8 mouse cellular contexts compared by ENCODE assay signal in the genomic region with DNA sequence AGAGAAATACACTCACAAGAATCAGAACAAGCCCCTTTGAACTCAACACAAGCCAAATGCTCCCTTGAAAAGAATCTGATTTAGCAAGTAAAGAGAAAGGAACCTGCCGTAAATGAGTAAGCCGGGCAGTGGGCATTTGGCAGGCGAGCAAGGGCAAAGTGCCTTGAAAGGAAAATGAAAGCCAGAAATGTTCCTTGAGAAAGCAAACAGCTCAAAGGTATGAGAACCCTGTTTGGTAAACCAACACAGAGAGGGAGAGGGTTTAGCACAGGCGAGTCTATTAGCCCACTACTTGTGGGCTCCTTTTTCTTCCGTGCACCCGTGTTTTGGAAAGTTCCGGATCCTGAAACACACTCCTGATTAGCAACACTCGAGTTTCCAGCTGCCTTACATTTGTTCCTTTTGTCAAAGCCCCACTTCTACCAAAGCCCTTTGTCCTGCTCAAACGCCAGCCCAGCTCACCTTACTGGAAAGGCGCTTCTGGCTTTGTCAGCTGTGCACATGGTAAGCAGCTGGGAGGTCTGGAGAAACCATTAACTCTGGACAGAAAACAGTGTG.
DNase-seq lines count a peak whose midpoint lies in the region; ATAC-seq and TF ChIP-seq lines count a peak whose summit lies in the region.

No protein-coding gene starts in this region.

- intact Hi-C loops in gastrocnemius, postnatal 36 days (cut with DNase I), result no loop called here

- peak overlapping the region; percentile 39 for H3K4me2 ChIP-seq in heart, embryonic 15.5 days
- H3K4me2 ChIP-seq in neural tube, embryonic 15.5 days, result peak overlapping the region; percentile 39

- peak overlapping the region; percentile 66 for H3K4me3 ChIP-seq in E14TG2a.4 (replicated peaks; ENCODE audit: low read length)
- 0 out of 2 replicates have a peak overlapping the region, but pooled peaks have one; percentile 7 for H3K4me3 ChIP-seq in heart, embryonic 15.5 days
- no peak overlapping the region for H3K4me3 ChIP-seq in neural tube, embryonic 15.5 days (replicated peaks)

- no peak for ATAC-seq in heart, embryonic 15.5 days (replicated peaks; ENCODE audit: insufficient number of reproducible peaks, insufficient read depth, low FRiP score, low read depth)
- no peak for ATAC-seq in neural tube, embryonic 15.5 days (ENCODE audit: low FRiP score)

- no peaks in the 10 kb centered on the region for H3K27me3 ChIP-seq in E14TG2a.4 (ENCODE audit: insufficient read depth, low read length)
- no peaks in the 10 kb centered on the region for H3K27me3 ChIP-seq in heart, embryonic 15.5 days
- H3K27me3 ChIP-seq in neural tube, embryonic 15.5 days (replicated peaks), result no peaks in the 10 kb centered on the region

- TF ChIP-seq CTCF in E14TG2a.4 (conservative IDR thresholded peaks at IDR 0.05; ENCODE audit: low read length), result no peak

- H3K9me3 ChIP-seq in E14TG2a.4 (ENCODE audit: low read length), result no peaks in the 10 kb centered on the region
- H3K9me3 ChIP-seq in heart, embryonic 15.5 days (replicated peaks), result no peaks in the 10 kb centered on the region
- H3K9me3 ChIP-seq in neural tube, embryonic 15.5 days (replicated peaks), result no peaks in the 10 kb centered on the region

- H3K9ac ChIP-seq in heart, embryonic 15.5 days, result no peak overlapping the region
- H3K9ac ChIP-seq in neural tube, embryonic 15.5 days (replicated peaks), result 0 out of 2 replicates have a peak overlapping the region, but pooled peaks have one; percentile 18

- DNase-seq in ZHBTc4 (ENCODE audit: low read depth, low spot score) (peak; percentile 41), MN1 (ENCODE audit: low spot score) (no peak)
- DNase-seq in kidney, postnatal 36 days, result peak; percentile 79 to 86
- DNase-seq in cerebellum, adult 9-10 months, result no peak
- no peak for DNase-seq in gastrocnemius, postnatal 36 days

- 56% methylated on average over 10 of the region's 10 CpGs for WGBS in heart, embryonic 15.5 days
- WGBS in neural tube, embryonic 15.5 days, result 23% methylated on average over 10 of the region's 10 CpGs

- H3K36me3 ChIP-seq in E14TG2a.4 (ENCODE audit: insufficient read depth, low read length), result no peaks in the 10 kb centered on the region
- no peaks in the 10 kb centered on the region for H3K36me3 ChIP-seq in heart, embryonic 15.5 days
- no peaks in the 10 kb centered on the region for H3K36me3 ChIP-seq in neural tube, embryonic 15.5 days

- H3K4me1 ChIP-seq in E14TG2a.4 (replicated peaks; ENCODE audit: low read depth, low read length), result peaks cover 49% of the 10 kb centered on the region
- peaks cover 37% of the 10 kb centered on the region for H3K4me1 ChIP-seq in heart, embryonic 15.5 days (replicated peaks)
- peaks cover 72% of the 10 kb centered on the region for H3K4me1 ChIP-seq in neural tube, embryonic 15.5 days

- H3K27ac ChIP-seq in heart, embryonic 15.5 days, result no peak overlapping the region
- no peak overlapping the region for H3K27ac ChIP-seq in neural tube, embryonic 15.5 days (replicated peaks)

Comparison
In these comparisons a context has a peak if more than half of its experiments do, and no peak if none do; other contexts are left out.
1. DNase-seq: peak in ZHBTc4 (single experiment) and kidney, postnatal 36 days (2 of 2); none in MN1 (single experiment), cerebellum, adult 9-10 months (single experiment) and gastrocnemius, postnatal 36 days (0 of 2).